Mouse (Mus musculus) limb, embryonic 15.5 days (tissue): ENCODE results near the gene Scd2. TPM values are rescaled to one million over a fixed set of nuclear protein-coding genes. Genes with fewer than 3 reads are reported as not detected.
"Not testable (repeated sequence)": the region's sequence is repeated elsewhere in the genome, so short reads cannot be mapped to it uniquely, and the experiment has no call there.

Source experiments
- ATAC-seq: fragments of 200-750 bp; cut with Nextera tagmentation; 2 replicates; pipeline ENCODE4 v1.8.0; 2017; ENCODE audit warnings: low read depth, moderate TSS enrichment; ENCODE audit not compliant: insufficient number of reproducible peaks, low FRiP score, low TSS enrichment
- H3K27ac ChIP-seq: fragments of 300-500 bp; sonication (generic); 2 replicates; pipeline ENCODE4 v1.5.1; 2015; ENCODE audit warnings: moderate library complexity, mild to moderate bottlenecking, inconsistent platforms
- H3K27me3 ChIP-seq: fragments of 300-500 bp; sonication (generic); 2 replicates; pipeline ENCODE4 v1.6.1; 2015; ENCODE audit warnings: inconsistent platforms
- H3K36me3 ChIP-seq: fragments of 300-500 bp; sonication (generic); 2 replicates; pipeline ENCODE4 v1.6.1; 2015; ENCODE audit warnings: inconsistent platforms
- H3K4me1 ChIP-seq: fragments of 300-500 bp; sonication (generic); 2 replicates; pipeline ENCODE4 v1.6.1; 2015; ENCODE audit warnings: inconsistent platforms
- H3K4me2 ChIP-seq: fragments of 300-500 bp; sonication (generic); 2 replicates; pipeline ENCODE4 v1.6.1; 2015; ENCODE audit warnings: mild to moderate bottlenecking, inconsistent platforms
- H3K4me3 ChIP-seq: fragments of 300-500 bp; sonication (generic); 2 replicates; pipeline ENCODE4 v1.5.1; 2015; ENCODE audit warnings: mild to moderate bottlenecking, inconsistent platforms
- H3K9ac ChIP-seq: fragments of 300-500 bp; sonication (generic); 2 replicates; pipeline ENCODE4 v1.6.1; 2015; ENCODE audit warnings: inconsistent platforms
- H3K9me3 ChIP-seq: fragments of 300-500 bp; sonication (generic); 2 replicates; pipeline ENCODE4 v1.6.1; 2016; ENCODE audit warnings: inconsistent platforms
- WGBS: fragments of 180-500 bp; shearing (Covaris S2); methylation state at CpG from one replicate; pipeline ENCODE4 v1.1.7; 2015; 5-methylcytosine and 5-hydroxymethylcytosine counted together
- polyA plus RNA-seq: library from polyadenylated mRNA; unstranded; fragments of >200 nt; fragmentation: Nextera tagmentation; extraction: Ambion mirVana; gene quantifications from 2 replicates; pipeline ENCODE4 v1.2.1, GENCODE M21; 2015

Scd2 gene
- polyA plus RNA-seq, 1 experiment from 2014 or later = 221 TPM

DNA sequence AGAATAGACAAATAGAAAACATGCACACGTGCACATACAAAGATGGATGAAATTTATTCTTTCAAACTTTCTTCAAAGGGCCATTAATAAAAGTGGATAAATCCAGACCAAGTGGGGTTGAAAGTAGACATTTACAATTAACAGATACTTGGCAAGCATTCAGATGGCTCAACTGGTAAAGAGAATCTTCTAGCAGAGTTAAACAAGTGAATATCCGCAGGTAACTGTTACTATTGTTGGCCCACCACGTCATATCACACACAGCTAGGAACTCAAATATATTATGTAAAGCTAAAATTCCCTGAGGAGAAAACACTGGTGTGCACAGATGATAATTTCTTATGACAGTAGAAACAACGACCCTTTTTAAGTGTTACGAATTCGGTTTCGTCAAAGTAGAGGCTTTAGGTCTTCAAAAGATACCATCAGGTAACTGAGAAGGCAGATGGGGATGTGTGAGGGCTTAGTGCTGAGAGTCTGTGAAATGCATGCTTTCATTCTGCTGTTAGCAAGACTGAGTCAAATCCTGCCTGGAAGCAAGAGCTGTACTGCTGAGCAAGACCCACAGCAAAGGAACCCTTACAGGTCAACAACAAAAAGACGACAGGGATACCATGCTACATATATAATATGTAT lies 15.3 kb downstream of the Scd2 start:
- 87% methylated on average over 8 of the region's 8 CpGs for WGBS
- Histone ChIP-seq H3K27me3 (no peaks in the 10 kb centered on the region), H3K9me3 (no peaks in the 10 kb centered on the region), H3K36me3 (peaks cover 49% of the 10 kb centered on the region), H3K4me1 (peaks cover 12% of the 10 kb centered on the region), H3K27ac (no peak overlapping the region), H3K4me3 (no peak overlapping the region), H3K4me2 (no peak overlapping the region), H3K9ac (no peak overlapping the region)
- ATAC-seq = no peak

DNA sequence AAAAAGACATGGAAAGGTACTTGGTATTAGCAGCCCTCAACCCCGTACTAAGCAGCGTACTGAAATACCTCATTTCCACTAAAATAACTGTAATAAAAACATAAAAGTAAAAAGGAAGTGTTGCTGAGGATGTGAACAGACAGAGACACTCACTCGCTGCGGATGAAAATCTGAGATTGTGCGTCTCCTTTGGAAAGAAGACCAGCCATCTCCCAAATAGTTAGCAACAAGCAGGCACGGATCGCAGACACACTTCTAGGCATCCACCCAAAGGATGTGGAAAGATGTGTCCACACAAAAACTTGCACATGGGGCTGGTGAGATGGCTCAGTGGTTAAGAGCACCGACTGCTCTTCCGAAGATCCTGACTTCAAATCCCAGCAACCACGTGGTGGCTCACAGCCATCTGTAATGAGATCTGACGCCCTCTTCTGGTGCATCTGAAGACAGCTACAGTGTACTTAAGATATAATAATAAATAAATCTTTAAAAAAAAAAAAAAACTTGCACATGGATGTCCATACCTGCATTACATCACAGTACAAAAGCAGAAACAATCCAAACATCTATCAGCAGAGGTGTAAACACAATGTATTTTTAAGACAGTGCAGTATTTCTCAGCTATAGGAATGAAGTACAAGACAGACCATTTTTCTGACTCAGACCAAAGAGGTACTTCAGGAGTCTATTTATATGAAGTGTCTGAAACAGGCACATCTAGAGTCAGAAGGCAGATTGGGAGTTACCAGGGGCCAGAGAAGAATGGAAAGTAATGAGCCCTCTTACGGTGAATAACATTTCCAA lies 16.1 kb downstream of the Scd2 start:
- H3K9me3 ChIP-seq = no peaks in the 10 kb centered on the region
- H3K4me1 ChIP-seq = peaks cover 12% of the 10 kb centered on the region
- no peaks in the 10 kb centered on the region for H3K27me3 ChIP-seq
- H3K36me3 ChIP-seq = peaks cover 41% of the 10 kb centered on the region
- WGBS = 76% methylated on average over 12 of the region's 12 CpGs
- H3K4me3 ChIP-seq = no peak overlapping the region
- no peak overlapping the region for H3K9ac ChIP-seq
- no peak for ATAC-seq
- no peak overlapping the region for H3K4me2 ChIP-seq
- no peak overlapping the region for H3K27ac ChIP-seq

DNA sequence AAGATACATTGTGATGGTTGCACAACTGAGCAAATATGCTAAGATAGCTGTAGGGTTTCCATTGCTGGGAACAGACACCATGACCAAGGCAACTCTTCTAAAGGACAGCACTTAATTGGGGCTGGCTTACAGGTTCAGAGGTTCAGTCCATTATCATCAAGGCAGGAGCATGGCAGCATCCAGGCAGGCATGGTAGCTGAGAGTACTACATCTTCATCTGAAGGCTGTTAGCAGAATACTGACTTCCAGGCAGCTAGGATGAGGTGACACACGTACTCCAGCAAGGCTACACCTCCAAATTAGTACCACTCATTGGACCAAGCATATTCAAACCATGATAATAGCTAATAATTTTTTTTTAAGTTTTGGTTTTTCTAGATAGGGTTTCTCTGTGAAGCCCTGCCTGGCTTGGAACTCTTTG lies 16.7 kb downstream of the Scd2 start:
- not testable (repeated sequence) for ATAC-seq, H3K4me2 ChIP-seq

DNA sequence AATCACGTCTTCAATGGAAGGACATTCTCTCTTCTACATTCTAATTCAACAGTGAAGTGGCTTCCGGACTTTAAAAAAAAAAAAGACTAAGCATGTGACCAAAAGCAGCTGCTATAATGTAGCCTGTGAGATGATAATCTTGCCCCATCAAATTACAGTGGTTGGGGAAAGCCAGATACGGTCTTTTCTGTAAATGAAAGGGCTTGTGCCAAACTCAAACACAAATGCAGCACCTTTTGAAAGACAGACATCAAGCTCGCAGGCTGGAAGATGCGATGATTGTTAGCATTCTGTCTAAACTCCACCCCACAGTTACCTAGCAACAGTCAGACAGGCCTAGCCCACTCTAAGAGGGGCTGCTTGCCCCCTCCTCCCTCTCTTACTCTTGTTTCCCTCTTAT lies 17.3 kb downstream of the Scd2 start:
- ATAC-seq = no peak
- peaks cover 28% of the 10 kb centered on the region for H3K36me3 ChIP-seq
- no peak overlapping the region for H3K4me3 ChIP-seq
- H3K9me3 ChIP-seq = no peaks in the 10 kb centered on the region
- 55% methylated on average over 5 of the region's 5 CpGs for WGBS
- peaks cover 11% of the 10 kb centered on the region for H3K4me1 ChIP-seq
- H3K9ac ChIP-seq = no peak overlapping the region
- H3K27ac ChIP-seq = no peak overlapping the region
- H3K27me3 ChIP-seq = no peaks in the 10 kb centered on the region
- H3K4me2 ChIP-seq = no peak overlapping the region

More for the DNA sequence above, 16.7 kb downstream of the Scd2 start:
- H3K9ac ChIP-seq, H3K27ac ChIP-seq, H3K4me3 ChIP-seq, H3K9me3 ChIP-seq, H3K27me3 ChIP-seq: not testable (repeated sequence)
- Histone ChIP-seq H3K4me1 (peaks cover 12% of the 10 kb centered on the region), H3K36me3 (peaks cover 35% of the 10 kb centered on the region)
- WGBS = 93% methylated on average over 1 of the region's 1 CpGs

DNA sequence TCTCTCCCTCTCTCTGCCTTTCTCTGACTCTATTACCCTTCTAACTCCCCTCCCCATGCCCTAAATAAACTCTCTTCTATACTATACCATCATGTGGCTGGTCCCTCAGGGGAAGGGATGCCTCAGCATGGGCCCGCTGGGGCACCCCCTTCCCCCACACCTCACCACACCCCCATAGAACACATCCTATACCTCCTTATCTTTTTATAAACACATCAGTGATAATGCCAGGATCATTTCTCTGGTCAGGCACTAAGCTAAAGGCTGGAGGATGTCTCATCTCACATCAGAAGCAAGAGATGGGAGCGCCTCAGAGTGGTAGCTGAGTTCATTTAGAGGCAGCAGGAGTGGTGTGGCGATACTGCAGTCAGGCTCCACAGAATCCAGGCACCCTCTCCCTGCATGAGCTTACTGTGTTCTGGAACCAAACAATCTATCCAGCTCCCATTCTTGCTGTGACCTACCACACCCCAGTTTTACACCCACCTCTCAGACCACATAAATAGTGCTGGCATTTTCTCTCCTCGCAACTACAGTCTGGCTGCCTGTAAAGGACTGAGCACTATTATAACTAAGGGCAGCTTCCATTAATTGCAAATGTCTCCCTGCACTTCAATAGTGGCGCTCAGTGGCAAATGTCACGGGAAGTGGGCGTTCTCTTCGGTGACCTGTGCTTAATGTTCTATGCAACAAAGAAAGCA lies 18.0 kb downstream of the Scd2 start:
- H3K4me3 ChIP-seq = no peak overlapping the region
- no peak overlapping the region for H3K27ac ChIP-seq
- WGBS = 73% methylated on average over 8 of the region's 8 CpGs

DNA sequence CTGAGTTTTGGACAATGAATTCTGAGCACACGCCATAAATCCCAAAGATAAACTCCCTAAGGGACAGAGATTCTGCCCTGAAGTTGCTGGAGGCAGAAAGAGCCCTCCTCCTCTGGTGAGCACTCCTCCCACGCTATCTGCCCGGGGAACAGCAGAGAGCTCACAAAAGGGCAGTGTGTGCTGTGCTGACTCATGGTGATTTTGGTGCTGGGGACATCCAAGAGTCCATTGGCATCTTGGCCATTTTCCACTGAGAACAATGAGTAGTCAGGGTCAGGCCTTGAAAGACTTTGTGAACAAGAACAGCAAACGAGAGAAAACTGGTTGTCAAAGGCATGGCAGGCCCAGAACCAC lies 18.5 kb downstream of the Scd2 start:
- no peaks in the 10 kb centered on the region for H3K9me3 ChIP-seq
- no peak overlapping the region for H3K27ac ChIP-seq
- peaks cover 18% of the 10 kb centered on the region; the same call in 1 of the 2 replicates for H3K36me3 ChIP-seq
- no peaks in the 10 kb centered on the region for H3K27me3 ChIP-seq
- ATAC-seq = no peak
- no peak overlapping the region for H3K4me2 ChIP-seq
- no peak overlapping the region for H3K9ac ChIP-seq
- H3K4me1 ChIP-seq = peaks cover 10% of the 10 kb centered on the region
- H3K4me3 ChIP-seq = no peak overlapping the region
- WGBS = 62% methylated on average over 4 of the region's 4 CpGs

More for the DNA sequence above, 18.0 kb downstream of the Scd2 start:
- H3K4me2 ChIP-seq = no peak overlapping the region
- no peak for ATAC-seq
- peaks cover 22% of the 10 kb centered on the region for H3K36me3 ChIP-seq
- H3K27me3 ChIP-seq = no peaks in the 10 kb centered on the region
- no peak overlapping the region for H3K9ac ChIP-seq
- no peaks in the 10 kb centered on the region for H3K9me3 ChIP-seq
- peaks cover 10% of the 10 kb centered on the region for H3K4me1 ChIP-seq

DNA sequence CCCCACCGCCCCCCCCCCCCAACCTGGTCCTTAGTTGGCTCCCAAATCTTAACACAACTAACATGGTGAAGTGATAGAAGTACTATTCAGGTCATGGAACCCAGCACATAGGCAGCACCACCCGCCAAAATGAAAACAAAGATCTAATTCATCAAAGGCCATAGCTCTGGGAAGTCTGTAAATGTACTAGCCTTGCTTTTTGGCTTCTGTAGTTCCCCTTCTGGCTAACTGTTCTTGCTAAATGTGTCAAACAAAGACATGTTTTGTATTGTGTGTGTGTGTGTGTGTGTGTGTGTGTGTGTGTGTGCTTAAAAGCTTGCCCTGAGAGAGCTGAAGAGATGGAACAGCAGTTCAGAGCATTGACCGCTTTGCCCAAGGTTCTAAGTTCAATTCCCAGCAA lies 19.6 kb downstream of the Scd2 start:
- 69% methylated on average over 3 of the region's 3 CpGs for WGBS

DNA sequence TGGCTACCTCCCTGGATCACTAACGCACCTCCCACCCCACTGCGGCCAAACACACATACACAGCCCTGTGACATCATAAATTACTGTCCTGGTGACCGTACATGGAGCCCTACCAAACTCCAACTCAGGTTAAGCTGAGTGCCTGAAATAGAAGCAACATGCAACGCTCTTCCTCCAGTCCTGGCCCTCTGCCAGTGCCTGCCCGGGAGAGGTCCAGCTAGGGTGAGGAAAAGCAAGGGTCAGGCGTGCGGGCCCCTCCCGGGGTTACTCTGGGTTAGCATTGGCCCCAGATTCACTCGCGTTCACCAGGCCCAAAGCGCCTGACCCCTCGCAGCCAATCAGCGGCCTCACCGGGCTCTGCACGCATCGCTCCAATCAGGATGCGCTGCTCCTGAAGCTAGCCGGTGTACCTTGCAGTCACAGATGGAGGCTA lies 20.9 kb downstream of the Scd2 start:
- Histone ChIP-seq H3K4me2 (peak overlapping the region; percentile 81), H3K9me3 (no peaks in the 10 kb centered on the region), H3K36me3 (0 out of 2 replicates have a peak, but pooled peaks cover 5% of the 10 kb centered on the region), H3K4me1 (peaks cover 10% of the 10 kb centered on the region), H3K4me3 (peak overlapping the region; percentile 52), H3K27me3 (no peaks in the 10 kb centered on the region), H3K27ac (peak overlapping the region; percentile 79), H3K9ac (peak overlapping the region; percentile 42)
- peak; percentile 87 for ATAC-seq
- 2% methylated on average over 18 of the region's 18 CpGs for WGBS

More for the DNA sequence above, 19.6 kb downstream of the Scd2 start:
- Histone ChIP-seq H3K36me3 (0 out of 2 replicates have a peak, but pooled peaks cover 9% of the 10 kb centered on the region), H3K4me2 (no peak overlapping the region), H3K27me3 (no peaks in the 10 kb centered on the region), H3K4me3 (no peak overlapping the region), H3K9ac (no peak overlapping the region), H3K9me3 (no peaks in the 10 kb centered on the region), H3K4me1 (peaks cover 10% of the 10 kb centered on the region), H3K27ac (no peak overlapping the region)
- no peak for ATAC-seq

DNA sequence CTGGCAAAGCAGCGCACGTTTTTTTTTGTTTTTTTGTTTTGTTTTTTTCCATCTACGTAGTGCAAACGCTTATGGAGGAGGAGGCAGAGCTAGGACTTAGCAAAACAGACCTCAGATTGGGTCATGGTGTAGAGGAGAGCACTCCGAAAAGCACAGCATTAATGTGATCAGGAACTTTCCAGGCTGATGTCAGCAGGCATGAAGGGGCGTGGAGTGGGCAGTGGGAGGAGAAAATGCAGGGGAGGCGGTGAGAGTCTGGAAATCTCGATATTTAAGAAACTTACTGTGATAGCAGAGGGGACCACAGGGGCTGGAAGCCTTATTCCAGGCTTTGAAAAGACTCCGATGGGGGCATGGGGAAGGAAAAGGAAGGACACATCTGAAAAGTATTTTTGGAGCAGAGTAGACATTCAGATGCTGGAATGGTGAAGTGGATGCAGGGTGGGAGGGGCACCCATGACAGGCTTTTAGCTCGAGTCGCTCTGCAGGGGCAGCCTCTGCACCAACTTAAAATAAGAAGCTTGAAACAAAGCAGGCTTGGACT lies 21.5 kb downstream of the Scd2 start:
- peak overlapping the region; percentile 52 for H3K4me3 ChIP-seq
- H3K27me3 ChIP-seq = no peaks in the 10 kb centered on the region
- peaks cover 10% of the 10 kb centered on the region for H3K4me1 ChIP-seq
- H3K36me3 ChIP-seq = 0 out of 2 replicates have a peak, but pooled peaks cover 1% of the 10 kb centered on the region
- ATAC-seq = peak; percentile 75; the same call in 1 of the 2 replicates
- peak overlapping the region; percentile 42 for H3K9ac ChIP-seq
- H3K4me2 ChIP-seq = peak overlapping the region; percentile 81
- peak overlapping the region; percentile 79 for H3K27ac ChIP-seq
- WGBS = 1% methylated on average over 11 of the region's 11 CpGs
- H3K9me3 ChIP-seq = no peaks in the 10 kb centered on the region

DNA sequence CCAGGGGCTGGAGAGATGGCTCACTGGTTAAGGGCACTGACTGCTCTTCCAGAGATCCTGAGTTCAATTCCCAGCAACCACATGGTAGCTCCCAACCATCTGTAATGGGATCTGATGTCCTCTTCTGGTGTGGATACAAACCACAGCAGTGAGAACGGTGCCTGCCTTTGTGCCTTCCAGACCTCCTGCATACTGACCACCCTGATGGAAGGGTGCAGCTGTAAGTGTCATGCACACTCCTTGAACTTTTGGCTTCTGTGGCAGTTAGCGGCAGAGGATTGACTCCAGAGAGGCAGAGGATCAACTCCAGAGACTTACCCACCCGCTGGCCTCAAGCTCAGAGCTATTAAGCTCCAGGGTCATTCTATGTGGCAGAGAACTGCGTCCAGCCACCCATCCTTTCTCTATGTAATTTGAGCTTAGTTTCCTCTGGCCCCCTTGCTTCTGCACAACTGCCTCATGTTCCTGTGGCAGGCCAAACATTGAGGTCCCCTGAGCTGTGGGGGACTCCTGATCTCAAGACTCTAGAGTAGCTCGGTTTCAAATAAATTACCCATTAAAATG lies 23.4 kb downstream of the Scd2 start:
- no peaks in the 10 kb centered on the region for H3K36me3 ChIP-seq

DNA sequence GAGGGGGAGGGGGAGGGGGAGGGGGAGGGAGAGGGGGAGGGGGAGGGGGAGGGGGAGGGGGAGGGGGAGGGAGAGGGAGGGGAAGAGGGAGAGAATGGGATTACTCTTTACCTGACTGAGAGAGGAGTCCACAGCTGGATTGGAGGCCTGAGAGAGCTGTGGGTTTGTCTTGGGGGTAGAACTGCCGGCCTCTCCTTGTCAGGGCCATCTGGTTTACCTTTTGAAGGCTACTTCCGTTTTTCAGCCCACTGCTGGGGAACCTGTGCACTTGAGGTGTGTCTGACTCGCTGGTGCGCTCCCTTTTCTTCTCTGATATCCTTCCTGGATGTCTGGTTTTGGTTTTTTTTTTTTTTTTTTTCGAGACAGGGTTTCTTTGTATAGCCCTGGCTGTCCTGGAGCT lies 23.9 kb downstream of the Scd2 start:
- H3K9ac ChIP-seq = no peak overlapping the region
- ATAC-seq = no peak
- no peaks in the 10 kb centered on the region for H3K9me3 ChIP-seq
- H3K36me3 ChIP-seq = no peaks in the 10 kb centered on the region
- H3K4me3 ChIP-seq = no peak overlapping the region
- no peak overlapping the region for H3K4me2 ChIP-seq
- WGBS = 68% methylated on average over 5 of the region's 5 CpGs
- no peaks in the 10 kb centered on the region for H3K27me3 ChIP-seq
- no peak overlapping the region for H3K27ac ChIP-seq
- H3K4me1 ChIP-seq = peaks cover 10% of the 10 kb centered on the region

More for the DNA sequence above, 23.4 kb downstream of the Scd2 start:
- H3K9me3 ChIP-seq = no peaks in the 10 kb centered on the region
- no peak for ATAC-seq
- no peaks in the 10 kb centered on the region for H3K27me3 ChIP-seq
- H3K4me3 ChIP-seq = no peak overlapping the region
- no peak overlapping the region for H3K4me2 ChIP-seq
- no peak overlapping the region for H3K27ac ChIP-seq
- no peak overlapping the region for H3K9ac ChIP-seq
- H3K4me1 ChIP-seq = peaks cover 10% of the 10 kb centered on the region
- WGBS = 41% methylated on average over 5 of the region's 5 CpGs
